9 mouse cellular contexts compared by ENCODE assay signal in genomic region chr7:35501995-35502394, GRCm38 (mm10). TPM values are rescaled to one million over a fixed set of nuclear protein-coding genes. Genes with fewer than 3 reads are reported as not detected.
DNase-seq lines count a peak whose midpoint lies in the region; ATAC-seq lines count a peak whose summit lies in the region.
"Had no signal": no experiment of that assay in that cellular context is flagged by ENCODE, and none has a peak within 500 bp of the region (broad histone marks: within the 10 kb centered on the region; RNA-seq: fewer than 3 reads in every experiment).

No protein-coding gene starts in this region.

- 33% methylated on average over 4 of the region's 4 CpGs for WGBS in hindbrain, embryonic 11.5 days
- WGBS in hindbrain, embryonic 13.5 days: 29% methylated on average over 4 of the region's 4 CpGs

- no peaks in the 10 kb centered on the region for H3K36me3 ChIP-seq in hindbrain, embryonic 11.5 days (ENCODE audit: control insufficient read depth, insufficient read depth, low read length)
- no peaks in the 10 kb centered on the region for H3K36me3 ChIP-seq in hindbrain, embryonic 13.5 days

- H3K4me3 ChIP-seq in hindbrain, embryonic 11.5 days (ENCODE audit: low read depth, low read length): no peak overlapping the region
- no peak overlapping the region for H3K4me3 ChIP-seq in hindbrain, embryonic 13.5 days

- no peaks in the 10 kb centered on the region for H3K27me3 ChIP-seq in hindbrain, embryonic 11.5 days (ENCODE audit: control insufficient read depth, insufficient read depth, low read length)
- H3K27me3 ChIP-seq in hindbrain, embryonic 13.5 days: 0 out of 2 replicates have a peak, but pooled peaks cover 3% of the 10 kb centered on the region

- no peak for ATAC-seq in hindbrain, embryonic 11.5 days (ENCODE audit: low FRiP score)
- ATAC-seq in hindbrain, embryonic 13.5 days (ENCODE audit: low FRiP score): no peak
- no peak for ATAC-seq in inflammation-experienced regulatory T-cells, adult 6 months

- no peak overlapping the region for H3K9ac ChIP-seq in hindbrain, embryonic 11.5 days (ENCODE audit: low read depth, low read length)
- H3K9ac ChIP-seq in hindbrain, embryonic 13.5 days: no peak overlapping the region

- no peaks in the 10 kb centered on the region for H3K4me1 ChIP-seq in hindbrain, embryonic 11.5 days (replicated peaks; ENCODE audit: control insufficient read depth, insufficient read depth, low read length)
- H3K4me1 ChIP-seq in hindbrain, embryonic 13.5 days (replicated peaks): no peaks in the 10 kb centered on the region

- no peak overlapping the region for H3K4me2 ChIP-seq in hindbrain, embryonic 11.5 days (replicated peaks; ENCODE audit: low read depth, low read length)
- no peak overlapping the region for H3K4me2 ChIP-seq in hindbrain, embryonic 13.5 days

- H3K9me3 ChIP-seq in hindbrain, embryonic 11.5 days (ENCODE audit: control insufficient read depth, low read length): no peaks in the 10 kb centered on the region
- no peaks in the 10 kb centered on the region for H3K9me3 ChIP-seq in hindbrain, embryonic 13.5 days

- DNase-seq in hindbrain, embryonic 11.5 days (ENCODE audit: low spot score): peak; percentile 30
- DNase-seq in A20 (ENCODE audit: low read depth, low spot score) (peak; percentile 9), R1 (ENCODE audit: low read depth, low spot score) (peak; percentile 32)
- DNase-seq in kidney, postnatal 14 days: peak; percentile 14
- no peak for DNase-seq in gastrocnemius, postnatal 10 days
- DNase-seq in natural killer cell, adult 2 months (ENCODE audit: low spot score in 2 of 2): no peak

- H3K27ac ChIP-seq in hindbrain, embryonic 11.5 days (ENCODE audit: low read depth, low read length): no peak overlapping the region
- H3K27ac ChIP-seq in hindbrain, embryonic 13.5 days: no peak overlapping the region

RNA-seq across cellular contexts. Expression of gene Tdrd12, which starts 35.5 kb away (rescaled TPM):
- 0.32 and 0.36 TPM in 2 replicates for polyA plus RNA-seq in hindbrain, embryonic 11.5 days (2014; fragmentation: Nextera tagmentation; extraction: Ambion mirVana)
- polyA plus RNA-seq in hindbrain, embryonic 13.5 days (2015; fragmentation: Nextera tagmentation; extraction: Ambion mirVana): 0.43 and 0.61 TPM in 2 replicates
- polyA plus RNA-seq in inflammation-experienced regulatory T-cells, adult 6 months (2017; shearing (Covaris generic)): not detected
- under 1 TPM in 1 of 2 experiments, not detected in 1; 0.14 TPM for total RNA-seq in gastrocnemius, postnatal 10 days (2021)
- polyA plus RNA-seq: small intestine, adult 2 months had no signal

RNA-seq across cellular contexts. Expression of gene Slc7a9, which starts 53.4 kb away (rescaled TPM):
- polyA plus RNA-seq in hindbrain, embryonic 11.5 days (2014; fragmentation: Nextera tagmentation; extraction: Ambion mirVana): 0.17 TPM in 1 of 2 replicates, not detected in the other
- polyA plus RNA-seq in hindbrain, embryonic 13.5 days (2015; fragmentation: Nextera tagmentation; extraction: Ambion mirVana): not detected in 2 replicates
- not detected for polyA plus RNA-seq in inflammation-experienced regulatory T-cells, adult 6 months (2017; shearing (Covaris generic))
- total RNA-seq in gastrocnemius, postnatal 10 days (2021): not detected

RNA-seq across cellular contexts. Expression of gene Nudt19, which starts 54.1 kb away (rescaled TPM):
- polyA plus RNA-seq in hindbrain, embryonic 11.5 days (2014; fragmentation: Nextera tagmentation; extraction: Ambion mirVana): 41.4 and 44.6 TPM in 2 replicates
- 72.4 and 75.0 TPM in 2 replicates for polyA plus RNA-seq in hindbrain, embryonic 13.5 days (2015; fragmentation: Nextera tagmentation; extraction: Ambion mirVana)
- polyA plus RNA-seq in inflammation-experienced regulatory T-cells, adult 6 months (2017; shearing (Covaris generic)): 10 to 100 TPM; 48.7 to 54.7 (median 50.4) TPM
- 10 to 100 TPM; 37.0 to 41.8 TPM for total RNA-seq in gastrocnemius, postnatal 10 days (2021)

Comparison
In these comparisons a context has a peak if more than half of its experiments do, and no peak if none do; other contexts are left out.
1. DNase-seq: peak in hindbrain, embryonic 11.5 days (single experiment), A20 (single experiment), R1 (single experiment) and kidney, postnatal 14 days (single experiment); none in gastrocnemius, postnatal 10 days (single experiment) and natural killer cell, adult 2 months (0 of 2).